Mouse (Mus musculus) liver, postnatal 0 days (tissue): Measurements from ENCODE around the gene Fbxo31. TPM values are rescaled to one million over a fixed set of nuclear protein-coding genes. Genes with fewer than 3 reads are reported as not detected.
A peak's percentile ranks its signal among the peaks of the same experiment; 100 is the strongest.

Source experiments
- ATAC-seq: fragments of 200-750 bp; cut with Nextera tagmentation; 2 replicates; pipeline ENCODE4 v1.8.0; 2017; ENCODE audit warnings: mild to moderate bottlenecking, moderate library complexity
- DNase-seq: peaks from one replicate; pipeline ENCODE4 v3.0.0-alpha.2; 2016
- H3K27ac ChIP-seq: fragments of 300-500 bp; sonication (generic); 2 replicates; pipeline ENCODE4 v1.5.1; 2014; ENCODE audit warnings: antibody characterized with exemption, moderate library complexity, mild to moderate bottlenecking, low read depth
- H3K27me3 ChIP-seq: fragments of 300-500 bp; sonication (generic); 2 replicates; pipeline ENCODE4 v1.6.1; 2014; ENCODE audit warnings: low read length, control low read depth, mixed read lengths; ENCODE audit not compliant: insufficient read depth
- H3K36me3 ChIP-seq: fragments of 300-500 bp; sonication (generic); replicated peaks from 2 replicates; pipeline ENCODE4 v1.6.1; 2014; ENCODE audit warnings: mild to moderate bottlenecking, control low read depth, low read length, moderate library complexity, mixed read lengths; ENCODE audit not compliant: insufficient read depth
- H3K4me1 ChIP-seq: fragments of 300-500 bp; sonication (generic); 2 replicates; pipeline ENCODE4 v1.6.1; 2014; ENCODE audit warnings: antibody characterized with exemption, mild to moderate bottlenecking, control low read depth; ENCODE audit not compliant: insufficient read depth
- H3K4me2 ChIP-seq: fragments of 300-500 bp; sonication (generic); 2 replicates; pipeline ENCODE4 v1.6.1; 2014; ENCODE audit warnings: low read depth, mild to moderate bottlenecking, low read length, moderate library complexity, mixed read lengths
- H3K4me3 ChIP-seq: fragments of 300-500 bp; sonication (generic); 2 replicates; pipeline ENCODE4 v1.5.1; 2014; ENCODE audit warnings: low read depth, low read length
- H3K9ac ChIP-seq: fragments of 300-500 bp; sonication (generic); replicated peaks from 2 replicates; pipeline ENCODE4 v1.6.1; 2014; ENCODE audit warnings: mild to moderate bottlenecking, moderate library complexity
- H3K9me3 ChIP-seq: fragments of 300-500 bp; sonication (generic); 2 replicates; pipeline ENCODE4 v1.6.1; 2016; ENCODE audit warnings: mild to moderate bottlenecking, control low read depth, low read length, mixed read lengths
- CTCF ChIP-seq: sonication (generic); IDR thresholded peaks from 2 replicates; pipeline ENCODE4 v1.5.1; 2016; ENCODE audit warnings: antibody characterized with exemption, low read depth
- EP300 ChIP-seq: IDR thresholded peaks from 2 replicates; pipeline ENCODE4 v1.6.1; 2016; ENCODE audit warnings: antibody characterized with exemption, low read depth, mild to moderate bottlenecking
- WGBS: fragments of 180-500 bp; shearing (Covaris S2); extraction: QIAGEN DNeasy Blood & Tissue Kit; methylation state at CpG from one replicate; pipeline ENCODE4 v1.1.7; 2014; ENCODE audit not compliant: insufficient replicate concordance; 5-methylcytosine and 5-hydroxymethylcytosine counted together
- polyA plus RNA-seq: library from polyadenylated mRNA; unstranded; fragments of >200 nt; fragmentation: Nextera tagmentation; extraction: Ambion mirVana; gene quantifications from 2 replicates; pipeline ENCODE4 v1.2.1, GENCODE M21; 2015

The Fbxo31 gene
- polyA plus RNA-seq, 1 experiment from 2014 or later, result 13.9 TPM

DNA sequence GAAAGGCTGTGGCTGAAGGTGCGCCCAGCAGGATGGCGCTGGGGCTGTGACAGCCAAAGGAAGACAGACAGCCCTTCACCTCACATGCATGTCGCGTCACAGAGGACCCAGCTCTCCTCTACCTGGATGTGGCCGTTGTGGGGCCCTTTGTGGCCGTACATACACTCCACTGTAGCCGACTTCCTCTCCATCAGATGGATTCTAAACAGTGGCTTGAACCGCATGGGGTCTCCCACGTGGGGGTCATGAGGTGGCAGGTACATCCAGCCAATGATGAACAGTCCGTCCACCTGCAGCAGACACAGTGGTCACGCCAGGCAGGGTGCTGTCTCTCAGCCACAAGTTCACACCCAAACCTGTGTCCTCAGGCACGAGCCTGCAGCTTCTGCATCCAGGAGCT is 18.8 kb downstream of the Fbxo31 start:
- Histone ChIP-seq H3K9me3 (no peaks in the 10 kb centered on the region), H3K4me1 (peaks cover 7% of the 10 kb centered on the region), H3K4me2 (no peak overlapping the region), H3K36me3 (peaks cover 16% of the 10 kb centered on the region), H3K4me3 (no peak overlapping the region), H3K9ac (no peak overlapping the region), H3K27ac (no peak overlapping the region), H3K27me3 (no peaks in the 10 kb centered on the region)
- no peak for ATAC-seq
- TF ChIP-seq EP300, result no peak
- TF ChIP-seq CTCF, result no peak
- WGBS, result 86% methylated on average over 12 of the region's 12 CpGs
- DNase-seq, result no peak

DNA sequence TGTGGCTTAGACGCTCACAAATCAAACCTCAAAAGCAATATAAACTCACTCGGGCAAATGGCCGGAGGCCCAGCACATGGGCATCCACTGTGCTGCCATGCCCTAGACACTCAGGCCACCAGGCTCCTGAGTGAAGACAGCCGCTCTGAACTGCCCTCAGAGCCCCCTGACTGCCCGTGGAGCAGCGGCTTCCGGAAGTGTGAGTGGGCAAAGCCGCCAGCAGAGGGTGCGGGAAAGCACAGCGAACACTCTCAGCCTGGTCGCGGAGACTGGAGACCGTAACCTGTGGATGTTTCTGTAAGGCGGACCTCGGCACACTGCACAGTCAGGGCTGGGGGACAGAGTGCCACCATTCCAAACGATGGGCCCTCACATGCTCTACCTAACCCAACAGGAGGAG is 20.1 kb downstream of the Fbxo31 start:
- H3K27ac ChIP-seq, result no peak overlapping the region
- no peak for ATAC-seq
- TF ChIP-seq EP300 (no peak), CTCF (peak; percentile 9; the same call in 1 of the 2 replicates)
- H3K27me3 ChIP-seq, result no peaks in the 10 kb centered on the region
- H3K9me3 ChIP-seq, result no peaks in the 10 kb centered on the region
- peaks cover 7% of the 10 kb centered on the region; the same call in 1 of the 2 replicates for H3K4me1 ChIP-seq
- H3K9ac ChIP-seq, result no peak overlapping the region
- peaks cover 25% of the 10 kb centered on the region for H3K36me3 ChIP-seq
- no peak overlapping the region for H3K4me3 ChIP-seq
- DNase-seq, result no peak
- 89% methylated on average over 16 of the region's 16 CpGs for WGBS
- H3K4me2 ChIP-seq, result no peak overlapping the region

DNA sequence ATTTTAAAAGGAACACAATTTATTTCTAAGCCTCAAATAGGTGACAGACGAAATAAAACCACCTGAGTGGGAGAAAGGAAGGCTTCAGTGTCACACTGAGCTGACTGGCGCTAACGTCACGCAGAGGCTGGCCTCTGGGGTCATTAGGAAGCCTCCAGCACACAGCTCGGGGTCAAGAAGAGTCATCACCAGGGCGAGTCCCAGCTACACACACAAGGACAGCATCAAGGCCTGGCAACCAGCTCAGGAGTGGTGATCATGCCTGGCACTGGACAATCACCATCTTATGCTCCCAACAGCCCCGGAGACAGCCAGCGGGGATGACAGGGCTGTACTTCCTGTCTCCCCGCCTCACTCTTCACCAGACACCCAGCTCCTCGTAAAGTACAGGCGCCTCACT is 20.9 kb downstream of the Fbxo31 start:
- ATAC-seq (no peak), DNase-seq (no peak)
- WGBS, result 89% methylated on average over 11 of the region's 11 CpGs
- H3K27ac ChIP-seq, result no peak overlapping the region
- no peak overlapping the region for H3K4me2 ChIP-seq
- H3K4me1 ChIP-seq, result peaks cover 4% of the 10 kb centered on the region; the same call in 1 of the 2 replicates
- no peak overlapping the region for H3K4me3 ChIP-seq
- H3K9me3 ChIP-seq, result no peaks in the 10 kb centered on the region
- H3K9ac ChIP-seq, result no peak overlapping the region
- TF ChIP-seq CTCF (no peak), EP300 (no peak)
- H3K36me3 ChIP-seq, result peaks cover 28% of the 10 kb centered on the region
- H3K27me3 ChIP-seq, result no peaks in the 10 kb centered on the region

DNA sequence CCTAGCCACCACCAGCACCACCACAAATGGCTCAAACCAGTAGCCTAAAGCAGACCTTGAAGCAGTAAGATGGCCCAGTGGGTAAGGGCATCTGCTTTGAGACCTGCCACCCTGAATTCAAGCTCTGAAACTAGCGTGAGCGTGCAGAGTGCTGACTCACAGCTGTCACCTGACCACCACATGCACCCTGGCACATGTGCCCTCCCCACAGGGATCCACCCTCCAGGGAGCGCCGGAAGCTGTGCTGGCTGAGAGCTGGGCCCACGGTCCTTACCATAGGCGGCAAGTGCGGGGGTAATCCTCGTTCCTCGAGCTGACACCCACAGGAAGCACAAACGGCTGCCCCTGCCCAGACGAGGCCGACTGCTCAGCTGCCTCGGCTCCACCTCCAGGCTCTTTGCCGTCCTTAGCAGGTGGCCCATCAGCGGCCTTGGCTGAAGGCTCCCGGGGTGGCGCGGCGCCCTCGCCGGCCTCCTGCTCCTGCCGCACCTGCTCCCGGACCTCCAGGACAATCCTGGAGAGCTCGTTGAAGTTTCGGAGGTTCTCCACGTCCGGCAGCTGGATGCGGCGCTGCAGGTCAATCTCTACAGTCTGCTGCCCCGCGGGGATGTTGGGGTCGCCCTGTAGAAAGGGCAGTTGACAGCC is 24.7 kb downstream of the Fbxo31 start:
- no peaks in the 10 kb centered on the region for H3K4me1 ChIP-seq
- H3K4me2 ChIP-seq, result no peak overlapping the region
- ATAC-seq, result no peak
- TF ChIP-seq CTCF, result no peak
- no peak for TF ChIP-seq EP300
- no peak overlapping the region for H3K4me3 ChIP-seq
- no peaks in the 10 kb centered on the region for H3K27me3 ChIP-seq
- peaks cover 41% of the 10 kb centered on the region for H3K36me3 ChIP-seq
- H3K9me3 ChIP-seq, result no peaks in the 10 kb centered on the region
- no peak overlapping the region for H3K27ac ChIP-seq
- 87% methylated on average over 32 of the region's 32 CpGs for WGBS
- DNase-seq, result no peak
- H3K9ac ChIP-seq, result no peak overlapping the region

DNA sequence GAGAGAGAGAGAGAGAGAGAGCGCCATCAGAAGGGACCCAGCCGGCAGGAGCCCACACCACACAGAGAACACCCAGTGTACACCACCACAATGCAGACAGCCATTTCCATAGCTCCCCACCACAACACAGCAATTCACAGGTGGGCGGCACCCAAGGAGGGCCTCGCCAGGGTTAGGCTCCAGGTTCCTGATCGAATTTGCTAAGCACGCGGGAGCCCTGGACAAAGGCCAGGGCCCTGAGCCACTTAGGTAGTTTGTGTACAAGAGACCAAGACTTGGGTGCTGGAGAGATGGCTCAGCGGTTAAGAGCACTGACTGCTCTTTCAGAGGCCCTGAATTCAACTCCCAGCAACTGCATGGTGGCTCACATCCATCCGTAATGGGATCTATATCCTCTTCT is 26.1 kb downstream of the Fbxo31 start:
- no peak for ATAC-seq
- 80% methylated on average over 9 of the region's 9 CpGs for WGBS

DNA sequence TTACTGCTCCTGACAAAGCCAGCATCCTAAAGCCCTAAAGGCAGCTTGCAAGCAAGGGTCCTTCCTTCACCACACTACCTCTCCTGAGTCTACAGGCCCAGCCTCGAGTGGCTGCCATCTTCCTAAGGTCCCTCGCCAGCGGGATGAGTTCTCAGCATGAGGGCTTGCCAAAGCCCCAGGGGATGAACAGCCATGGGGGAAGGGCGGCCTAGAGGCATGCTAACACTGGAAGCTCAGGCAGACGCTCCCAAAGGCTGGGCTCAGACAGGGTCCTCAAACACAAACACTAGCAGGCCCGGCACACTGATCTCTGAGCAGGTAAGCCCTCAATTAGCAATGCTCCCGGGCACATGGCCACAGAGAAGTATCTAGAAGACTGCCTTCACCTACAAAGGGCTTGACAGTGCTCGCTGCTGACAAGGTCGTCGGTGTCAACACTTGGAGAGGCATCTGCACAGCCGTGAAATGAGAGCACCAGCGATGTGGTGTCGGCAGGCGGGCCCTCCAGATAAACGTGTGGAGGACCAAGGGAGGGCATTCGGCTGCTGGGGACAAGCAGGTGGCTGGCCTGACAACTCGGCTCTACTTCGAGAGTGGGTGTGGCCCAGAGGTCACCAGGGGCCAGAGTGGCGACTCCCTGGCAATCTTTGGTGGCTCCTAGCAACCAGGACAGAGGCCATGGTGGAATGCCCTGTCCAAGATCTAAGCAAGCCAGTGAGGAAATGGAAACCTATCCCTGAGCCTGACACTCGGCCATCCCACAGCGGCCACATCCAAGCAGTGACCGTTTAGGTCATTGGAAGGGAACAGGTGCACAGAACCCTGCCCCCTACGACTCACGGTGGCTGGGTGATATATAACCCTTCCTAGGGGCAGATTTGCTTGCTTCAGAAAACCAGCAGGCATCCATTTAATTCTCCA is 27.3 kb downstream of the Fbxo31 start:
- Histone ChIP-seq H3K27me3 (no peaks in the 10 kb centered on the region), H3K4me3 (no peak overlapping the region), H3K4me1 (no peaks in the 10 kb centered on the region), H3K9me3 (no peaks in the 10 kb centered on the region), H3K36me3 (peaks cover 38% of the 10 kb centered on the region), H3K9ac (no peak overlapping the region), H3K27ac (no peak overlapping the region), H3K4me2 (no peak overlapping the region)
- TF ChIP-seq CTCF, result no peak
- TF ChIP-seq EP300, result no peak
- ATAC-seq (no peak), DNase-seq (no peak)
- 79% methylated on average over 24 of the region's 24 CpGs for WGBS

More for the DNA sequence above, 26.1 kb downstream of the Fbxo31 start:
- Histone ChIP-seq H3K9ac (no peak overlapping the region), H3K4me3 (no peak overlapping the region), H3K4me2 (no peak overlapping the region), H3K27me3 (no peaks in the 10 kb centered on the region), H3K36me3 (peaks cover 38% of the 10 kb centered on the region), H3K27ac (no peak overlapping the region), H3K4me1 (no peaks in the 10 kb centered on the region), H3K9me3 (no peaks in the 10 kb centered on the region)
- TF ChIP-seq CTCF, result no peak
- TF ChIP-seq EP300, result no peak
- DNase-seq, result no peak
